Mouse (Mus musculus): ENCODE data around the gene Cldn19. TPM values are rescaled to one million over a fixed set of nuclear protein-coding genes. Genes with fewer than 3 reads are reported as not detected.

Cldn19 gene
- polyA plus RNA-seq (2014; fragmentation: Illumina TruSeq; extraction: RNeasy Lipid Tissue Mini Kit (QIAGEN cat#74804); ENCODE audit: low read depth, low replicate concordance): not detected

DNA sequence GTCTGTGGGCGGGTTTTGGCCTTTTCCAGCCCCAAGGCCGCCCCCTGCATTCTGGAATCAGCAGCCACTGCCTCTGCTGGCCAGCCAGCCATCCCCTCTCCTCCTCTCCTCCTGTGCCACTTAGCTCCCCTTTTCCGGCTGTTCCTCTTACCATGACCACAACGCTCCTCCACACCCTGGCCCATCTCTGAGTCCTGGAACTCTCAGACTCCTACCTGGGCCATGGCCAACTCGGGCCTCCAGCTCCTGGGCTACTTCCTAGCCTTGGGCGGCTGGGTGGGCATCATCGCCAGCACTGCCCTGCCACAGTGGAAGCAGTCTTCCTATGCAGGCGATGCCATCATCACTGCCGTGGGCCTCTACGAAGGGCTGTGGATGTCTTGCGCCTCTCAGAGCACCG is at the start of gene Cldn19:
TSS of gene Cldn19 (plus strand) at position 64 of the 400 bp plus-strand sequence.

DNA sequence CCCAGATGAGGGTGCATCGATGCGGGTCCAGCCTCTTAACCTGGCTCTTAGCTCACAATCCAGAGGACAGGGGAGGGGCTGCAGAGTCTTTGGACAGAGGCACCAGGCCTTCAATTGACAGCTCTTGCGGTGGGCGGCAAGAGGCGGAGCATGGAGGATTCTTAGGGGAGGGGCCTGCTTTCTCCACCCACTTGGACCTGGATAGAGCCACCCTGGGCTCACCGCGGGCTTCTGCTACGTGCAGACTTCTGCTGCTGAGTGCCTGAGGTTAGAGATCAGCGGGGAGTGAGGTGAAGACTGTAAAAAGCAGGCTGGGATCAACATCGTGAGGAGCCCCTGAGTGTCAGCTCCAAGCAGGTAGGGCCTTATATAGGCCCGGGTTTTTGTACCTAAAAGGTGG is 37.0 kb upstream of the Cldn19 start, which contains the start of gene Tmem269:
TSS of gene Tmem269 (minus strand) at position 49 of the 400 bp plus-strand sequence.

DNA sequence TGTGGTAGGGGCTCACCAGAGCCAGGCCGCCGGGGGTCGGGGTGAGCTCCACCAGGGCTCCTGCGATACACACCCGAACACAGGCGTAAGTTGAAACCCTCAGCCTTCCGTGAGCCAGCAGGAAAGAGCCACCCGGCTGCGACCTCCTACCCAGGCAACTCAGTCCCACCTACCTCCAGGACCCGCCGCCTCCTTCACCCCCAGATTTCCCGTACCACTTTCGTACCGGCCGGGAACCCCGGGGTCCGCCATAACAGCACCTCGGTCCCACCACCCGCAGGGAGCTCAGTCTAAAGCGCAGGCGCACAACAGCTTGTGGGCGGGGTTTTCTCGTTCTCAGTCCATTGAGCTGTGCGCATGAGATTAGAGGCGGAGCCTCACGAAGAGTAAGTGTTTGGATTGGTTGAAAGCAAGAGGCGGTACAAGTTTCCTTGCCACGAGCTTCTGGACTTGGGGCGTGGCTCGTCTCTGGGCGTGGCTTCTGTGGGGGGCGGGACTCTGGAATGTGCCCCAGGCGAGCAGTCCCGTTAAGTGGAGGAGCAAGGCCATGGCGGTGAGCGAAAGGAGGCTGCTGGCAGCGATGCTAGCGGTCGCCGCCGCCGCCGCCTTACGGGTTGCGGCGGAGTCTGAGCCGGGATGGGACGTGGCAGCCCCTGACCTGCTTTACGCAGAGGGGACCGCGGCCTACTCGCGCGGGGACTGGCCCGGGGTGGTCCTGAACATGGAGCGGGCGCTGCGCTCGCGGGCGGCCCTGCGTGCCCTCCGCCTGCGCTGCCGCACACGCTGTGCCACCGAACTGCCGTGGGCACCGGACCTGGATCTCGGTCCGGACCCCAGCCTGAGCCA is 22.6 kb upstream of the Cldn19 start, which contains the start of the genes AU022252 and P3h1:
TSS of gene AU022252 (minus strand) at position 303 of the 846 bp plus-strand sequence.
TSS of gene P3h1 (plus strand) at position 506 of the 846 bp plus-strand sequence.

DNA sequence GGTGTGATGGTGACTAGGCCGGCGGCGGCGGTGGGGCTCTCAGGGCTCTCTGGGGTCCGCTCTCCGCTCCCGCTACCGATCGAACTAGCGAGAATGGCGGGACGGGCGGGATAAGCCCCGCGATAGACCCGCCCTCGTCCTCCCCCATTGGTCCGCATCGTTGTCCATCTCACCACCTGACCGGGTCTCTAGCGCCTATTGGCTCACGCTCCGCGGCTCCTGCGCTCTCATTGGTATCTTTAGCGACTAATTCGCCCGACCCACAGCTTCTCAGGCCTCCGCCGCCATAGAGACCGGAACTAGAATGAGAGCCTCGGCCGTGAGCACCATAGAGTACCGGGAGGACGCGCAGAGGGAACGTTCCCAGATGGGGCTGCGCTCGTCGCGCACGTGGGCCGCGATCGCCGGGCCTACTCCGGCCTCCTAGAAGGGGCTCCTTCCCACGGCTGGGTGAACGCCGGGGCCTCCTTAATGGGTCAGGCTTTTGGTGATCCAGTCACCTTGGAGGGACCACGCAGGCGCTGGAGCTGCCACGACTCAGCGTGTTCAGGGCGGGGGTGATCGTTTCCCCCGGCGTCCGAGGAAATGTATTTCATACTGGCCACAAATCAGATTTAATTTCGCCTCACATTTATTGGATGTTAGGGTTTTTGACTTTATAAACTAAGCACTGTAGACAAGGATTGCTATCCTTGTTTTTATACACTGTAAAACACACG is 39.4 kb downstream of the Cldn19 start, which contains the start of gene Ybx1:
TSS of gene Ybx1 (minus strand) at position 190 of the 719 bp plus-strand sequence.

Other genes starting within 250 kb of the Cldn19 start
- 1.4 TPM for gene Slc2a1, start 146.7 kb upstream of the Cldn19 start, polyA plus RNA-seq (2014; fragmentation: Illumina TruSeq; extraction: RNeasy Lipid Tissue Mini Kit (QIAGEN cat#74804); ENCODE audit: low read depth, low replicate concordance)
- 1.4 TPM for gene Zfp691, start 81.2 kb upstream of the Cldn19 start, polyA plus RNA-seq (2014; fragmentation: Illumina TruSeq; extraction: RNeasy Lipid Tissue Mini Kit (QIAGEN cat#74804); ENCODE audit: low read depth, low replicate concordance)
- gene Ermap, start 65.4 kb upstream of the Cldn19 start, polyA plus RNA-seq (2014; fragmentation: Illumina TruSeq; extraction: RNeasy Lipid Tissue Mini Kit (QIAGEN cat#74804); ENCODE audit: low read depth, low replicate concordance): not detected
- 5.9 TPM for gene Svbp, start 60.1 kb upstream of the Cldn19 start, polyA plus RNA-seq (2014; fragmentation: Illumina TruSeq; extraction: RNeasy Lipid Tissue Mini Kit (QIAGEN cat#74804); ENCODE audit: low read depth, low replicate concordance)
- 0.26 TPM for gene Tmem269, start 37.2 kb upstream of the Cldn19 start, polyA plus RNA-seq (2014; fragmentation: Illumina TruSeq; extraction: RNeasy Lipid Tissue Mini Kit (QIAGEN cat#74804); ENCODE audit: low read depth, low replicate concordance)
- gene AU022252, start 22.7 kb upstream of the Cldn19 start, polyA plus RNA-seq (2014; fragmentation: Illumina TruSeq; extraction: RNeasy Lipid Tissue Mini Kit (QIAGEN cat#74804); ENCODE audit: low read depth, low replicate concordance): 20.6 TPM
- 5.8 TPM for gene P3h1, start 22.5 kb upstream of the Cldn19 start, polyA plus RNA-seq (2014; fragmentation: Illumina TruSeq; extraction: RNeasy Lipid Tissue Mini Kit (QIAGEN cat#74804); ENCODE audit: low read depth, low replicate concordance)
- gene Ybx1, start 39.2 kb downstream of the Cldn19 start, polyA plus RNA-seq (2014; fragmentation: Illumina TruSeq; extraction: RNeasy Lipid Tissue Mini Kit (QIAGEN cat#74804); ENCODE audit: low read depth, low replicate concordance): 189 TPM
- 13.6 TPM for gene Ppih, start 65.1 kb downstream of the Cldn19 start, polyA plus RNA-seq (2014; fragmentation: Illumina TruSeq; extraction: RNeasy Lipid Tissue Mini Kit (QIAGEN cat#74804); ENCODE audit: low read depth, low replicate concordance)
- 6.3 TPM for gene Ccdc30, start 160.1 kb downstream of the Cldn19 start, polyA plus RNA-seq (2014; fragmentation: Illumina TruSeq; extraction: RNeasy Lipid Tissue Mini Kit (QIAGEN cat#74804); ENCODE audit: low read depth, low replicate concordance)
- gene Ppcs, start 167.0 kb downstream of the Cldn19 start, polyA plus RNA-seq (2014; fragmentation: Illumina TruSeq; extraction: RNeasy Lipid Tissue Mini Kit (QIAGEN cat#74804); ENCODE audit: low read depth, low replicate concordance): 30.9 TPM
- gene Zmynd12, start 167.4 kb downstream of the Cldn19 start, polyA plus RNA-seq (2014; fragmentation: Illumina TruSeq; extraction: RNeasy Lipid Tissue Mini Kit (QIAGEN cat#74804); ENCODE audit: low read depth, low replicate concordance): 0.40 TPM
- not detected for gene Rimkla, start 237.2 kb downstream of the Cldn19 start, polyA plus RNA-seq (2014; fragmentation: Illumina TruSeq; extraction: RNeasy Lipid Tissue Mini Kit (QIAGEN cat#74804); ENCODE audit: low read depth, low replicate concordance)

All from liver, adult 10 weeks (tissue).